Mouse (Mus musculus) liver, embryonic 12.5 days (tissue): ENCODE results near the gene Cdadc1. TPM values are rescaled to one million over a fixed set of nuclear protein-coding genes. Genes with fewer than 3 reads are reported as not detected.
"Not testable (repeated sequence)": the region's sequence is repeated elsewhere in the genome, so short reads cannot be mapped to it uniquely, and the experiment has no call there.

Source experiments
- ATAC-seq: fragments of 200-750 bp; cut with Nextera tagmentation; 2 replicates; pipeline ENCODE4 v1.8.0; 2017; ENCODE audit warnings: moderate number of reproducible peaks, mild to moderate bottlenecking, moderate library complexity
- H3K27ac ChIP-seq: fragments of 300-500 bp; sonication (generic); 2 replicates; pipeline ENCODE4 v1.5.1; 2016; ENCODE audit warnings: mild to moderate bottlenecking
- H3K27me3 ChIP-seq: fragments of 300-500 bp; sonication (generic); replicated peaks from 2 replicates; pipeline ENCODE4 v1.6.1; 2016; ENCODE audit warnings: mild to moderate bottlenecking, moderate library complexity
- H3K36me3 ChIP-seq: fragments of 300-500 bp; sonication (generic); 2 replicates; pipeline ENCODE4 v1.6.1; 2016; ENCODE audit warnings: mild to moderate bottlenecking, moderate library complexity
- H3K4me1 ChIP-seq: fragments of 300-500 bp; sonication (generic); 2 replicates; pipeline ENCODE4 v1.6.1; 2016
- H3K4me2 ChIP-seq: fragments of 300-500 bp; sonication (generic); 2 replicates; pipeline ENCODE4 v1.6.1; 2016; ENCODE audit warnings: mild to moderate bottlenecking, moderate library complexity
- H3K4me3 ChIP-seq: fragments of 300-500 bp; sonication (generic); 2 replicates; pipeline ENCODE4 v1.5.1; 2016; ENCODE audit warnings: mild to moderate bottlenecking, moderate library complexity
- H3K9ac ChIP-seq: fragments of 300-500 bp; sonication (generic); 2 replicates; pipeline ENCODE4 v1.6.1; 2016; ENCODE audit warnings: mild to moderate bottlenecking, moderate library complexity
- H3K9me3 ChIP-seq: fragments of 300-500 bp; sonication (generic); replicated peaks from 2 replicates; pipeline ENCODE4 v1.6.1; 2016; ENCODE audit warnings: mild to moderate bottlenecking, moderate library complexity
- WGBS: fragments of 180-500 bp; shearing (Covaris S2); methylation state at CpG from one replicate; pipeline ENCODE4 v1.1.7; 2016; ENCODE audit not compliant: insufficient replicate concordance; 5-methylcytosine and 5-hydroxymethylcytosine counted together
- polyA plus RNA-seq: library from polyadenylated mRNA; unstranded; fragments of >200 nt; fragmentation: Nextera tagmentation; extraction: Ambion mirVana; gene quantifications from 2 replicates; pipeline ENCODE4 v1.2.1, GENCODE M21; 2016

Cdadc1 gene
- polyA plus RNA-seq, 1 experiment from 2014 or later = 23.1 TPM

DNA sequence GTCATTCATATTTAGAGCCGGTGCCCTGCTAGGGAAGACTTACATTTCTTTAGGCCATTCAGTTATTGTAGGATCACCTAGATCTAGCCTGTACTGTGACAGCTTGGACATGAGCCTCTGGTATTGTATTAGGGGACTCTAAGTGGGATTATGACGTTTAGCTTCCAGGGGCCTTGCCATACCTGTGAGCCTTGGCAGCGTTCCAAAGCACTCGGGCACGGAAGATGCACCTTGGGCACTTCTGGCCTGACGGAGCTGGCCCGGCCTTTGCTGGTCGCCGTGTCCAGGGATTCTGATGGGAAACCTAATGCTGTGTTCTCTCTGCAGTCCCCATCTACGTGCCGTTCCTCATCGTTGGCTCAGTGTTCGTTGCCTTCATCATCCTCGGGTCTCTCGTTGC, 31.5 kb upstream of the Cdadc1 start:
- WGBS = 83% methylated on average over 15 of the region's 15 CpGs

DNA sequence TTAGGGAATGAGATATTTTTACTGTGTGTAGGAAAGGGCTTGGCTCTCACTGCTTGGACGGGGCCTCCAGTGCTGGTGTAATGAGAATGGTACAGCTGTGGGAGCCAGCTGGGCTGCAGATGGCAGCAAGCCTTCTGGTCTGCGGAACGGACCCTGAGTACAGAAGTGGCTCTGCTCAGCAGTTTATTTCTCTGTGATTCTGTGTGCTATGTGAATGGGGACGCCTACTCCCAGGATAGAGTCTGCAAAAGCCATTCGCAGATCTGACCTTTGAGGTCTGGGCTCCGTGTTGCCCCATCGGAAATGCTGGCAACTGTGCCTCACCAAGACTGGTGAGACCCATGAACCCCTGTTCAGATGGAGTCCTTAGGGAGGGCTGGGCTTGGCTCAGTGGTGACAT, 30.1 kb upstream of the Cdadc1 start:
- no peak for ATAC-seq
- peaks cover 47% of the 10 kb centered on the region for H3K27me3 ChIP-seq
- no peak overlapping the region for H3K27ac ChIP-seq
- 62% methylated on average over 7 of the region's 7 CpGs for WGBS
- no peak overlapping the region for H3K9ac ChIP-seq
- H3K4me2 ChIP-seq = no peak overlapping the region
- H3K4me1 ChIP-seq = no peaks in the 10 kb centered on the region
- H3K4me3 ChIP-seq = no peak overlapping the region
- H3K36me3 ChIP-seq = no peaks in the 10 kb centered on the region
- no peaks in the 10 kb centered on the region for H3K9me3 ChIP-seq

More for the DNA sequence above, 31.5 kb upstream of the Cdadc1 start:
- Histone ChIP-seq H3K27ac (no peak overlapping the region), H3K36me3 (no peaks in the 10 kb centered on the region), H3K4me2 (no peak overlapping the region), H3K4me1 (no peaks in the 10 kb centered on the region), H3K27me3 (peaks cover 40% of the 10 kb centered on the region), H3K4me3 (no peak overlapping the region), H3K9ac (no peak overlapping the region), H3K9me3 (no peaks in the 10 kb centered on the region)
- ATAC-seq = no peak

DNA sequence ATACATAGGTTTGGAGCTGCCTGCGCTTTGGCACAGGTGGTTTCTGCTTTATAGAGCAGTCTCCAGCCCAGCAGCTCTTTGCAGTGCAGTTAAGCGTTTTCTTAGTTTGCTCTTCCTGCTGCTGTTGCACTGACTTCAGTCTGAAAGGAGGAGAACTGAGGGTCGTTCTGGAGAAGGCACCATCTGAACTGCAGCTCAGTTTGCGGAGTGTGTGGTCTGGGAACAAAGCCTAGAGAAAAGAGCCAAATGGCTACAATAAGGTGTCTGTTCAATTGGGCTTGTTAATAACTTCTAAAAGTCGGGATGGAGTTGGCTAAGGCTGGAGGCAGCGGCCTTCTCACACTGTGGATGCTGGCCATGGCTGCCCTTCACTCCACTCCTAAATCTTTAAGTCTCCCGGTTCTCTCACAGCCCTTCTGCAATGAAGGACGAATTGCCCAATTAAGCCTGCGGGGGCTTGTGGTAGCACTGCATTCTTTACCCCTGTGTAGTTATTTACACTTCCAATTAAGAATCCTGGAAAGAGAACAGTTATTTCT, 29.5 kb upstream of the Cdadc1 start:
- Histone ChIP-seq H3K27ac (no peak overlapping the region), H3K36me3 (no peaks in the 10 kb centered on the region), H3K27me3 (peaks cover 47% of the 10 kb centered on the region), H3K4me1 (no peaks in the 10 kb centered on the region), H3K4me2 (0 out of 2 replicates have a peak overlapping the region, but pooled peaks have one; percentile 67), H3K4me3 (no peak overlapping the region), H3K9ac (no peak overlapping the region), H3K9me3 (no peaks in the 10 kb centered on the region)
- ATAC-seq = no peak
- 55% methylated on average over 9 of the region's 9 CpGs for WGBS

DNA sequence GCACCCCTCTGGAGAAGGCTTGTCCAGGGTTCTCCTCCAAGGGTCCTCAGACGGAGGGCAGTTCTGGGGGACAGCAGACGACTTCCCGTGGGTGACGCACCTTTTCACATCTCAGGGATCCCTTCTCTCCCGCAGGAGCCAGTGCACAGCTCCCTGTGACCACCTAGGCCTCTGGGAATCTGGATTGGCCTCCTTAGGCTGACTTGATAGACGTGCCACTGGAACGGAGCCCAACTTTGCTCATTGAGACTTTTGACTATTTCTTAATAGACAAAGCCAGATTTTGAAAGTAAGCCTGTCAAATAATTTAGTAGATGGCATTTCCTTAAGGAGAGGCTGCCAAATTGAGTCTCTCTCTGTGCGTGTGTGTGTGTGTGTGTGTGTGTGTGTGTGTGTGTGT, 29.0 kb upstream of the Cdadc1 start:
- no peak for ATAC-seq
- 41% methylated on average over 8 of the region's 8 CpGs for WGBS

DNA sequence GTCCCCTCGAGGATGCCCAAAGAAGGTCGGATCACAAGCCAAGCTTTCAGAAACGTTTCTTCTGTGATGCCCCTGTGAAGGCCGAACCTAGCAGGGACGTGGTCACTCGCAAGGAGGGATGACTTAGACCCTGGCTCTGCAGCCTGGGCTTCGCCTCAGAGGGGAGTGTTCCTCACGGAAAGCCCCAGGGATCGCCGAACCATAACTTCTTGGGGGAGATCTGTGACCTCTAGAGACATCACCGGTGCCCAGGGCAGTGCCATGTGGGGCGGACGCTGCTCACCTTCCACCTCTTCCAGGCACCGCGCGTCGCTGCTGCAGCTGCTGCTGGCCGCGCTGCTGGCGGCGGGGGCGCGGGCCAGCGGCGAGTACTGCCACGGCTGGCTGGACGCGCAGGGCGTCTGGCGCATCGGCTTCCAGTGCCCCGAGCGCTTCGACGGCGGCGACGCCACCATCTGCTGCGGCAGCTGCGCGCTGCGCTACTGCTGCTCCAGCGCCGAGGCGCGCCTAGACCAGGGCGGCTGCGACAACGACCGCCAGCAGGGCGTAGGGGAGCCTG, 28.1 kb upstream of the Cdadc1 start:
- 1% methylated on average over 51 of the region's 51 CpGs for WGBS
- Histone ChIP-seq H3K27ac (no peak overlapping the region), H3K36me3 (no peaks in the 10 kb centered on the region), H3K4me1 (no peaks in the 10 kb centered on the region), H3K9me3 (no peaks in the 10 kb centered on the region), H3K4me3 (peak overlapping the region; percentile 55), H3K27me3 (peaks cover 47% of the 10 kb centered on the region), H3K9ac (peak overlapping the region; percentile 38), H3K4me2 (peak overlapping the region; percentile 67)
- ATAC-seq = no peak

More for the DNA sequence above, 29.0 kb upstream of the Cdadc1 start:
- Histone ChIP-seq H3K4me1 (no peaks in the 10 kb centered on the region), H3K27me3 (peaks cover 47% of the 10 kb centered on the region), H3K4me3 (peak overlapping the region; percentile 55), H3K9ac (no peak overlapping the region), H3K36me3 (no peaks in the 10 kb centered on the region), H3K9me3 (no peaks in the 10 kb centered on the region), H3K27ac (no peak overlapping the region), H3K4me2 (peak overlapping the region; percentile 67)

DNA sequence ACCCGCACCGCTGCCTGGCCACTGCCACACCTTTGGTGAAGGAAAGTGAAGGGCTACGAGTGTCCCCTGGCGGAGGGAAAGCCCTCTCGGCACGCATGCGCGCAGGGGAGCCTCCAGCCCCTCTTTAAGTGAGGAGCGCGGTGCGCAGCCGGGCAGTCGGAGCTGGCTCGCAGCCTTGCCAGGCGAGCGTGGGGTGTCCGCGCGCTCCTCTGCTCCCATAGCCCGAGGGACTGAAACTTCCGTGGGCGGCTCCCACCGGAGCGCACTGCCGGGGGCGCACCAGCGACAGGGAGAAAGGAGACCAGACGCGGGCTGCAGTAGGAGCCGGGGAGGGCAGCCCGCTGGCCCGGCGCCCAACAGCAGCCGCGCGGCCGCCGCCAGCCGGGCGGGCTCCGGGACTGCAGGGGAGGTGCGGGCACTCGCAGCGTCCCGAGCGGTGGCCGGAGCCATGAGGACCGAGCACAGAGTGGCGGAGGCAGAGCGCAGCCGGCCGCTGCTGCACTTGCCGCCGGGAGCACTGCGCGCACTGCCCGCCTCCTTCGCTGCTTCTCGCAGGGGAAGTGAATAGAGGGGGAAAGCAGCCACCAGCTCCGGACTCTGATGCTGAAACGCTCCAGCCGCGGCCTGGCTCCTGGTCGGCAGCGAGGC, 27.5 kb upstream of the Cdadc1 start, which contains the start of gene Shisa2:
Gene Shisa2 (plus strand): TSS at position 151 of the 648 bp plus-strand sequence.
- Histone ChIP-seq H3K4me3 (peak within 1 kb of the TSS; percentile 55), H3K4me2 (peak within 1 kb of the TSS; percentile 67), H3K27me3 (peaks cover 47% of the 10 kb centered on the region), H3K9ac (peak within 1 kb of the TSS; percentile 38), H3K4me1 (no peaks in the 10 kb centered on the region), H3K27ac (no peak within 1 kb of the TSS), H3K36me3 (no peaks in the 10 kb centered on the region), H3K9me3 (no peaks in the 10 kb centered on the region)
- ATAC-seq = peak; percentile 64
- under 1% methylated on average over 64 of the region's 65 CpGs for WGBS

DNA sequence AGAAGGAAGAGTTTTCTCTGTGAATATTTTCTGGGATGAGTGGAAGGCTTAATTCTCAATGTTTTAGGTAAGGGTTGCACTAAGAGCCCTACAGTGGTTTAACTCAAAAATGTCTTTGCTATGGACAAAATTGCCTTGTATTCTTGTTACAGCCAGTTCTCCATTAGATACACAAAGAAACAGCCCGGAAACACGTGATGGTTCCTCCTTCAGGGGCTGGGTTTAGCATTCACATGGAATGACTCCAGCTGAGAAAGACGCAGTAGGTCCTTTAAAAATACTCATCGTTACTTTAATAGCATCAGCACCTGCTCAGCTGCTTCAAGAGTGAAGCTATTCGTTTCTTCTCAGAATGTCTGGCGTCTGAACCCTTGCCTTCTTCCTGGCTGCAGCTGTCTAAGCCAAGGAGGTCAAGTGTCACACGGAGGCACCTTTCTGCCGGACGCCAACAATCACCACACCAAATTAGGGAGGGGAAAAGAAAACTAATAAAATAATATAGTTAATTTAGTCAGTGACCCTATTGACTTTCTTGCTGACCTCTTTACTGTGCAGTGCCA, 26.6 kb upstream of the Cdadc1 start:
- ATAC-seq = no peak
- peaks cover 47% of the 10 kb centered on the region for H3K27me3 ChIP-seq
- H3K4me3 ChIP-seq = no peak overlapping the region
- H3K9me3 ChIP-seq = no peaks in the 10 kb centered on the region
- H3K4me1 ChIP-seq = no peaks in the 10 kb centered on the region
- no peak overlapping the region for H3K27ac ChIP-seq
- H3K36me3 ChIP-seq = no peaks in the 10 kb centered on the region
- WGBS = 46% methylated on average over 9 of the region's 9 CpGs
- peak overlapping the region; percentile 67; the same call in 1 of the 2 replicates for H3K4me2 ChIP-seq
- H3K9ac ChIP-seq = no peak overlapping the region

DNA sequence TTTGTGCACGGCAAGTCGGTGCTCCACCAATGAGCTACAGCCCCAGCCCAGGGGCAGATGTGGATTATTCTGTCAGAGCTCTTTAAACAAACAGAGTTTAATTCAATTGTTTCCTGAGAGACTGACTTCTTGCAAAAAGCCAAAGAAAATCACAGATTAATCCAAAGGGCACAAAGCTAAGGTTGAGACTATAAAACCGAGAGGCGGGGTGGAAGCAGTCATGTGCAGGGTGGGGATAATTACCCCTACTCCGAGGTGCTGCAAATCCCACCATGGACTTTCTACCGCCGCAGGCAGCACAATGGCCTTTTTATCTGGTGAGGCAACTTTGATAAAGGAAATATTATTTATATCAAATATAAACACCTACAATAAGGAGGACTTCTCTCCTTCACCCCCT, 19.0 kb upstream of the Cdadc1 start:
- ATAC-seq = no peak
- no peaks in the 10 kb centered on the region for H3K4me1 ChIP-seq
- no peak overlapping the region for H3K27ac ChIP-seq
- no peaks in the 10 kb centered on the region for H3K9me3 ChIP-seq
- H3K27me3 ChIP-seq = no peaks in the 10 kb centered on the region
- no peak overlapping the region for H3K4me2 ChIP-seq
- H3K36me3 ChIP-seq = no peaks in the 10 kb centered on the region
- no peak overlapping the region for H3K4me3 ChIP-seq
- 84% methylated on average over 7 of the region's 7 CpGs for WGBS
- H3K9ac ChIP-seq = no peak overlapping the region

DNA sequence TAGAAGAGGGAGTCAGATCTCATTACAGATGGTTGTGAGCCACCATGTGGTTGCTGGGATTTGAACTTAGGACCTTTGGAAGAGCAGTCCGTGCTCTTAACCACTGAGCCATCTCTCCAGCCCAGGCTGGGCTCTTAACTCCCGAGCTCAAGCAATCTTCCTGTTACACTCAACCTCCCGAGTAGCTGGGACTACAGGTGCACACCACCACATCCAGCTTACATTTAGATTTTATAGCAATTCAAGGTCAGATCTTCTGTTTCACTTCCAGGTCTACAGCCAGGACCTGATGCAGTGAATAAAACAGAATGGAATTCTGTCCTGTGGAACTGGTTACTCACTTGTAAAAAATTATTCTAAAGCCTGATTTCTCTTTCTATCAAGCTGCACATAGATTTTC, 16.4 kb upstream of the Cdadc1 start:
- not testable (repeated sequence) for H3K36me3 ChIP-seq

DNA sequence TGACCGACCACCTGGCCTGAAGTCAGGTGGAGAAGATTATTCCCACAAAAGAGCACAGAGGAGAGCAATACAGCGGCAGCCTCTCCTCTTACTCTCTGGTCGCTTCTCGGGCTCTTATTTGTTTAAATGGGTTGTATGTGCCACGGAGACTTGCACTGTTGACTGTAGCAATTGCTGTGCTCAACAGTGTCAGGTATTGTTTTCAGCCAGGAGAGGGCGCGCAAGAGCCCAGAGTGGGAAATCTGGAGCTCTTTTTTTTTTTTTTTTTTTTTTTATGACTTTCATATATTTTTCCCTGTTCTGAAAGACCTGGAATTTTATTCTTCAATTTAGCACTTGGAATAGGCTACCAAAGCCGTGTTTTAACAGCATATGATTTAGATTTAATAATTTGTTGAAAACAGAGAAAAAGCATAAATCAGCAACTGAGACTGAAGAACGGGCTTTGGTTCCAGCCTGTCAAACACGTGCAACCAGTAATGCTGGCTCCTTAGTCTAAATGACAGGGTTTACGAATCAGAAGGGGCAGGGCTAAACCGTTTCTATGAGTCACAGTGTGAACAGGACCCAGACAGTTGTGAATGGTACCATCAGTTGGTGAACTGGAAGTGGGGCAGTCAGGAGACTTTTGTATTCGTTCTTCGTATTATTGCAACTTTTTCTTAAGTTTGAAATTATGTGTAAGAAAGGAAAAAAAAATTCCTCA, 15.3 kb upstream of the Cdadc1 start:
- Histone ChIP-seq H3K9ac (no peak overlapping the region), H3K9me3 (no peaks in the 10 kb centered on the region), H3K4me1 (no peaks in the 10 kb centered on the region), H3K27me3 (no peaks in the 10 kb centered on the region), H3K27ac (no peak overlapping the region), H3K36me3 (no peaks in the 10 kb centered on the region), H3K4me2 (no peak overlapping the region), H3K4me3 (no peak overlapping the region)
- 42% methylated on average over 14 of the region's 14 CpGs for WGBS
- ATAC-seq = no peak

More for the DNA sequence above, 16.4 kb upstream of the Cdadc1 start:
- not testable (repeated sequence) for H3K27ac ChIP-seq, H3K4me3 ChIP-seq, ATAC-seq, H3K9ac ChIP-seq, H3K9me3 ChIP-seq, H3K4me2 ChIP-seq, H3K27me3 ChIP-seq, H3K4me1 ChIP-seq
- 48% methylated on average over 3 of the region's 3 CpGs for WGBS

DNA sequence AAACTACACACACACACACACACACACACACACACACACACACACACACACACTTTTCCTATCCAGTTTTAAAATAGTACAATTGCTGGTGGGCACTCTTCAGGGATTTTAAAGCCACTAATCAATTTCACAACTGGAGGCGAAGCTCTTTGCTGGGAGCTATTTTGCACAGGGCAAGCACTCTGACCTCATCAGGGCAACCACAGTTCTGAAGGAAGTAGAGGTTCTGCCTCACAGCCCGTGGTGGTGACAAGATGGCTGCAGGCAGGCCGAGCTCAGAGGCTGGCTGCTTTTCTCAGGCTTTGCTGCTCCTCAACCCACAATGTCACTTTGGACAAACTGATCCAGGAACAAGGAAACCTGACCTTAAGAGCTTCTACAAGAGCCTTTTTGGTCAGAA, 9.3 kb upstream of the Cdadc1 start:
- Histone ChIP-seq H3K9ac (no peak overlapping the region), H3K27ac (no peak overlapping the region), H3K27me3 (peaks cover 11% of the 10 kb centered on the region; the same call in 1 of the 2 replicates), H3K9me3 (no peaks in the 10 kb centered on the region), H3K36me3 (no peaks in the 10 kb centered on the region), H3K4me2 (no peak overlapping the region), H3K4me1 (peaks cover 3% of the 10 kb centered on the region; the same call in 1 of the 2 replicates), H3K4me3 (no peak overlapping the region)
- 31% methylated on average over 3 of the region's 3 CpGs for WGBS
- no peak for ATAC-seq
